Mouse (Mus musculus) left cerebral cortex, postnatal 36 days (tissue): ENCODE data around the gene Adcy2. TPM values are rescaled to one million over a fixed set of nuclear protein-coding genes. Genes with fewer than 3 reads are reported as not detected.

Source experiments
- DNase-seq, 2 experiments: peaks; one replicate each; pipeline ENCODE4 v3.0.0; 2021 to 2022; ENCODE audit warnings: low spot score in 2 of 2, mixed read lengths in 1 of 2
- intact Hi-C: fragments of 180-260 bp; cut with DNase I; formaldehyde crosslinking; loops from one replicate; pipeline ENCODE4 v1.15.1; 2025
- total RNA-seq, 2 experiments: library from RNA; stranded (reverse); gene quantifications; 2 replicates each; pipeline ENCODE4 v1.2.3; 2021

Gene Adcy2
- total RNA-seq, 2 experiments from 2014 or later, result 125 to 145 TPM

- DNase-seq, result no peak
- intact Hi-C loops, result loop anchor here (10.0 kb wide), 1 partner anchor 1031 kb away; the partner anchor contains the start of gene Srd5a1
Observed at GRCm38 (mm10) chr13:68583961-68584360, 415.4 kb downstream of the Adcy2 start.

GRCm38 (mm10) chr13:68582517-68582780 is 416.9 kb downstream of the Adcy2 start:
- no peak for DNase-seq
- intact Hi-C loops, result loop anchor here (10.0 kb wide), 1 partner anchor 1032 kb away; the partner anchor contains the start of gene Srd5a1

GRCm38 (mm10) chr13:68581747-68582516 is 417.4 kb downstream of the Adcy2 start, which contains the start of the genes Mtrr and Fastkd3:
Gene Mtrr, minus strand, starts transcription at chr13:68582149.
Gene Fastkd3, plus strand, starts transcription at chr13:68582234.
- intact Hi-C loops, result loop anchor here (10.0 kb wide), 1 partner anchor 1033 kb away; the partner anchor contains the start of gene Srd5a1
- DNase-seq, result peak; percentile 99

- intact Hi-C loops, result loop anchor here (10.0 kb wide), 1 partner anchor 1034 kb away; the partner anchor contains the start of gene Srd5a1
- DNase-seq, result no peak
Observed at GRCm38 (mm10) chr13:68581086-68581740, 418.1 kb downstream of the Adcy2 start.

- DNase-seq, result peak; percentile 41 to 42
- intact Hi-C loops, result no loop called here
Observed at GRCm38 (mm10) chr13:68577945-68578344, 421.4 kb downstream of the Adcy2 start.

- intact Hi-C loops, result no loop called here
- DNase-seq, result no peak
Observed at GRCm38 (mm10) chr13:68574398-68574797, 424.9 kb downstream of the Adcy2 start.

- intact Hi-C loops, result no loop called here
- no peak for DNase-seq
Observed at GRCm38 (mm10) chr13:68572966-68573913, 426.1 kb downstream of the Adcy2 start.

- intact Hi-C loops, result no loop called here
- no peak for DNase-seq
Observed at GRCm38 (mm10) chr13:68572247-68572646, 427.1 kb downstream of the Adcy2 start.
